ENCODE assay signal across 15 mouse cellular contexts in the genomic region with DNA sequence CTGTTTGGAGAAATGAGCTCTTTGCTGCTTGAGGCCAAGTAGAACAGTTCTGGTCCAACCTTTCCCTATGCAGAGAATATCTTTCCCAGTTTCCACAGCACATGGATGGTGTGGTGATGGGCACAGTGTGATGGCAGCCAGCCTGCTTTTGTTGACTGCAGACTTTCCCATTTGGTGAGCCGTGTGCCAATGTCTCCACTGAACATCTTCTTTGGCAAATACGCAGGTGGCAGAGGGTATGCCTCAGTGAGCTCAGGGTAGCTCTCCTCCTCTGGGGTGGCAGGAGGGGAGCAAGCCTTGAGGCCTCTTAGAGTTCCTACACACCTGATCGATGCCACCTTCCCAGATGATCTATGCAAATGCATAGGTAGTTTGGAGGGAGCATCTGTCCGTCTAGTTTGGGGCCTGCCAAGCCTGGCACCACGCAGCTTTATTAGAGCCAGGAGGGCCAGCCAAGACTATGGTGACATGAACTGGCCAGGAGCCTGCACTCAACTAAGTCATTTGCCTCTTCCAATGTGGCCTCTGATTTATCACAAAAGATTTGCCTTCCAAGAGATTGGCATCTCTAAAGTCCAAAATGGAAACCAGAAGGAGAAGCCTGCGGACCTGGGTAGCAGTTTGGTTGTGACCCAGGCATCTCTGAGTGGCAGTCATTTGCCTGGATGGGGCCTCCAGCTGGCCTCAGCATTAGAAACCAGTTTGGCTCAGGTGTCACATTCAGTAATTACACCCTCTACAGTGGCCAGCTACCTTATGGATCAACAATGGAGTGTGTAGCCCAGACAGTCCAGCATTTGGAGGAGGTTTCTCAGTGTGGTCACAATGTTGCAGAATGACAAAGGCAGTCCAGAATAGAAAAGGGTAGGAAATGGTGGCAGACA.
DNase-seq lines count a peak whose midpoint lies in the region; ATAC-seq lines count a peak whose summit lies in the region.
"Had no signal": no experiment of that assay in that cellular context is flagged by ENCODE, and none has a peak within 500 bp of the region (broad histone marks: within the 10 kb centered on the region; RNA-seq: fewer than 3 reads in every experiment).

No protein-coding gene starts in this region.

- WGBS in forebrain, embryonic 13.5 days = 92% methylated on average over 6 of the region's 6 CpGs
- WGBS in forebrain, embryonic 14.5 days = 83% methylated on average over 6 of the region's 6 CpGs

- no peak for DNase-seq in forebrain, embryonic 14.5 days (ENCODE audit: low spot score)
- peak; percentile 48 to 55 for DNase-seq in layer of hippocampus, postnatal 10 days (ENCODE audit: low spot score in 2 of 2)
- DNase-seq in layer of hippocampus, adult 11-12 months (ENCODE audit: low spot score) = no peak
- DNase-seq in brain, adult 2 months (ENCODE audit: low read depth, low spot score) = peak; percentile 85
- peak; percentile 88 to 92 for DNase-seq in cerebellum, postnatal 10 days
- DNase-seq in lung, postnatal 4 days = no peak
- no peak for DNase-seq in heart, postnatal 4 days
- DNase-seq: kidney, postnatal 10 days; lung, adult 18-20 months; retina, postnatal 1 day; spleen, adult 18-20 months had no signal

- no peaks in the 10 kb centered on the region for H3K9me3 ChIP-seq in forebrain, embryonic 13.5 days (replicated peaks)
- no peaks in the 10 kb centered on the region for H3K9me3 ChIP-seq in forebrain, embryonic 14.5 days (replicated peaks; ENCODE audit: control insufficient read depth, low read length)
- H3K9me3 ChIP-seq: limb, embryonic 13.5 days had no signal

- no peaks in the 10 kb centered on the region for H3K27me3 ChIP-seq in forebrain, embryonic 13.5 days
- no peaks in the 10 kb centered on the region for H3K27me3 ChIP-seq in forebrain, embryonic 14.5 days (replicated peaks; ENCODE audit: control insufficient read depth, insufficient read depth, low read length)
- H3K27me3 ChIP-seq: limb, embryonic 13.5 days had no signal

- H3K9ac ChIP-seq in forebrain, embryonic 13.5 days = no peak overlapping the region
- no peak overlapping the region for H3K9ac ChIP-seq in forebrain, embryonic 14.5 days (ENCODE audit: low read length)
- H3K9ac ChIP-seq: limb, embryonic 13.5 days had no signal

- ATAC-seq in forebrain, embryonic 13.5 days = 0 out of 2 replicates have a peak, but pooled peaks have one; percentile 24
- ATAC-seq in forebrain, embryonic 14.5 days = no peak
- ATAC-seq: intestine, embryonic 16.5 days had no signal

- H3K4me2 ChIP-seq in forebrain, embryonic 13.5 days = no peak overlapping the region
- no peak overlapping the region for H3K4me2 ChIP-seq in forebrain, embryonic 14.5 days (ENCODE audit: low read length)
- H3K4me2 ChIP-seq: limb, embryonic 13.5 days had no signal

- no peak overlapping the region for H3K27ac ChIP-seq in forebrain, embryonic 13.5 days
- no peak overlapping the region for H3K27ac ChIP-seq in forebrain, embryonic 14.5 days (ENCODE audit: low read depth, low read length)
- H3K27ac ChIP-seq: left cerebral cortex, adult 2 months; limb, embryonic 13.5 days had no signal

- no peak overlapping the region for H3K4me3 ChIP-seq in forebrain, embryonic 13.5 days
- H3K4me3 ChIP-seq in forebrain, embryonic 14.5 days (ENCODE audit: low read depth, low read length) = no peak overlapping the region
- H3K4me3 ChIP-seq: left cerebral cortex, adult 2 months; limb, embryonic 13.5 days had no signal

- no peaks in the 10 kb centered on the region for H3K4me1 ChIP-seq in forebrain, embryonic 13.5 days
- no peaks in the 10 kb centered on the region for H3K4me1 ChIP-seq in forebrain, embryonic 14.5 days (ENCODE audit: control insufficient read depth, insufficient read depth, low read length)

- H3K36me3 ChIP-seq in forebrain, embryonic 13.5 days (ENCODE audit: poor library complexity, severe bottlenecking) = no peaks in the 10 kb centered on the region
- H3K36me3 ChIP-seq in forebrain, embryonic 14.5 days (ENCODE audit: control insufficient read depth, insufficient read depth, low read length) = no peaks in the 10 kb centered on the region
- H3K36me3 ChIP-seq: limb, embryonic 13.5 days had no signal

Comparison
In these comparisons a context has a peak if more than half of its experiments do, and no peak if none do; other contexts are left out.
1. DNase-seq: peak in layer of hippocampus, postnatal 10 days (2 of 2), brain, adult 2 months (single experiment) and cerebellum, postnatal 10 days (2 of 2); none in forebrain, embryonic 14.5 days (single experiment), layer of hippocampus, adult 11-12 months (single experiment), lung, postnatal 4 days (0 of 2) and heart, postnatal 4 days (single experiment).